Mouse (Mus musculus): ENCODE data around the gene Tbc1d22b. TPM values are rescaled to one million over a fixed set of nuclear protein-coding genes. Genes with fewer than 3 reads are reported as not detected.
"Not testable (repeated sequence)": the region's sequence is repeated elsewhere in the genome, so short reads cannot be mapped to it uniquely, and the experiment has no call there.

Tbc1d22b gene
- polyA plus RNA-seq, 1 experiment from 2014 or later = 24.6 TPM

DNA sequence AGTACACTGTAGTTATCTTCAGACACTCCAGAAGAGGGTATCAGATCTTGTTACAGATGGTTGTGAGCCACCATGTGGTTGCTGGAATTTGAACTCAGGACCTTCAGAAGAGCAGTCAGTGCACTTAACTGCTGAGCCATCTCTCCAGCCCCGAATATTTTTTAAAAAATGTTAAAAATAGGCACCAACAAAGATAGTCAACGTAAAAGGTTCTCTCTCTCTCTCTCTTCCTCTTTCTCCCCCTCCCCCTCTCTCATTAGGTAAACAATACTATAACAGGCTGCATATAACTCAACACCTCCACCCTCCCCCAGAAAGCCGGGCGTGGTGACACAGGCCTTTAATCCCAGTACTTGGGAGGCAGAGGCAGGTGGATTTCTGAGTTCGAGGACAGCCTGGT, 30.9 kb upstream of the Tbc1d22b start:
- not testable (repeated sequence) for H3K4me3 ChIP-seq; H3K27ac ChIP-seq; H3K36me3 ChIP-seq; H3K4me2 ChIP-seq (replicated peaks); H3K9ac ChIP-seq; H3K9me3 ChIP-seq (replicated peaks); H3K4me1 ChIP-seq; ATAC-seq (ENCODE audit: low FRiP score); H3K27me3 ChIP-seq
- WGBS = 95% methylated on average over 5 of the region's 5 CpGs

DNA sequence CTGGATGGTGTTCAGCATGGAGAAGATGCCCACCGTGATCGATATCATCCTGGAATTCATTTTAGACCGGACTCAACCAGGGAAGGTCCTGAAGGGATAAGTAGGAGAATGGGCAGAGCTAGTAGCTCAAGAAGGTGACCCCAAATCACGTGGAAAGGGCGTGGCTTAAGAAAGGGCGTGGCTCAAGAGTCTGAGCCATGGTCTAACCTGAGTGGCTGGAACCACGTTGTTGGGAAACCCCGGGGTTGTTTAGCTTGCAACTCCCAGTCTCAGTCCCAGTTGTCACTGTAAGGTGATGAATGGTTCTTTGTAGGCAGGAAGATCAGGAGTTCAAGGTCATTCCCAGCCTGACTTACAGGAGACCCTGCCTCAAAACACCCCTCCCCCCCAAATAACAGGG, 29.9 kb upstream of the Tbc1d22b start:
- Histone ChIP-seq H3K9me3 (replicated peaks) (no peaks in the 10 kb centered on the region), H3K4me1 (no peaks in the 10 kb centered on the region), H3K36me3 (no peaks in the 10 kb centered on the region), H3K27me3 (no peaks in the 10 kb centered on the region), H3K4me3 (no peak overlapping the region), H3K9ac (no peak overlapping the region), H3K27ac (no peak overlapping the region), H3K4me2 (replicated peaks) (no peak overlapping the region)
- 80% methylated on average over 8 of the region's 8 CpGs for WGBS
- ATAC-seq (ENCODE audit: low FRiP score) = no peak

DNA sequence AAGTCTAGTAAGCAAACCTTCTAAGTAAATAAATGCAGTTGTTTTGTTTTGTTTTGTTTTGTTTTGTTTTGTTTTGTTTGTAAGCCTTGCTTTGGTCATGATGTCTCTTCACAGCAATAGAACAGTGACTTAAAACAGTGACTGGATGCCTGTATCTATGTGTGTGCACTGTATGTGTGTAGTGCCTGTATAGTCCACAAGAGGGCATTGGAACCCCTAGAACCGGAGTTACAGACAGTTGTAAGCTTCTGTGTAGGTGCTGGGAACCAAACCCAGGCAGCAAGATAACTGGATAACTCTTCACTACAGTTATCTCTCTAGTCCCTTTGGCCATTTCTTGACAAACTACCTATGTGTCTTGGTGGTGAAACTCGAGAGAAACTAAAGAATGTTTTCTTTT, 24.0 kb upstream of the Tbc1d22b start:
- no peaks in the 10 kb centered on the region for H3K27me3 ChIP-seq
- H3K9me3 ChIP-seq (replicated peaks) = no peaks in the 10 kb centered on the region; the same call in 1 of the 2 replicates
- H3K27ac ChIP-seq = no peak overlapping the region
- no peak overlapping the region for H3K4me3 ChIP-seq
- no peak overlapping the region for H3K9ac ChIP-seq
- H3K36me3 ChIP-seq = no peaks in the 10 kb centered on the region
- 77% methylated on average over 2 of the region's 2 CpGs for WGBS
- no peak for ATAC-seq (ENCODE audit: low FRiP score)
- H3K4me2 ChIP-seq (replicated peaks) = no peak overlapping the region
- H3K4me1 ChIP-seq = no peaks in the 10 kb centered on the region

DNA sequence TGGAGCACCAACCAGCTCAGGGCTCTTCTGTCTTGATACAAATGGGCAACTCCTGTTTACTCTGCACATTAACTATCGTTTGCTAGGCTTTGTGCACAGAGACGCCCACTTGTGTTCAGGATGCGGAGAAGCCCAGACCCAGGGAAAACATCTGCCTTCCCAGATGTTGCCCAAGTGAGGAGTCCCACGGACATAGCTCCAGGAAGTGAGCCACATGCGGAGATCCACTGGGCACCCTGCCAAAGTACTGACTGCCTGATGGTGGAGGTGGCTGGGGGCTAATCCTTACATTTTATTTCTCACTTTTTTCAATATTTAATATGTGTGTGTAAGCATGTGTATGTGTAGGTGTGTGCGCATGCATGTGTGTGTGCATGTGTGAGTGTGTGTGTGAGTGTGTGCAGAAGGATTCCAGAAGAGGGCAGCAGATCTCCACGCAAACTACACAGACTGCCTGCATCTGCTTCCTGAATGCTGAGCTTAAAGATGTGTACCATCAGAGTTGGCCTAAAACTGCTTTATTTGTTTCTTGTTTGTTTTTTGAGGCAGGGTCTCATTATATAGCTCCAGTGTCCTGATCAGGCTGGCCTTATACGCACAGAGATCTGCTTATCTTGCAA, 20.9 kb upstream of the Tbc1d22b start:
- Histone ChIP-seq H3K36me3 (no peaks in the 10 kb centered on the region), H3K9ac (no peak overlapping the region), H3K4me1 (peaks cover 4% of the 10 kb centered on the region; the same call in 1 of the 2 replicates), H3K27me3 (no peaks in the 10 kb centered on the region), H3K27ac (no peak overlapping the region), H3K4me2 (replicated peaks) (no peak overlapping the region), H3K9me3 (replicated peaks) (no peaks in the 10 kb centered on the region; the same call in 1 of the 2 replicates), H3K4me3 (no peak overlapping the region)
- 88% methylated on average over 8 of the region's 8 CpGs for WGBS
- ATAC-seq (ENCODE audit: low FRiP score) = no peak

DNA sequence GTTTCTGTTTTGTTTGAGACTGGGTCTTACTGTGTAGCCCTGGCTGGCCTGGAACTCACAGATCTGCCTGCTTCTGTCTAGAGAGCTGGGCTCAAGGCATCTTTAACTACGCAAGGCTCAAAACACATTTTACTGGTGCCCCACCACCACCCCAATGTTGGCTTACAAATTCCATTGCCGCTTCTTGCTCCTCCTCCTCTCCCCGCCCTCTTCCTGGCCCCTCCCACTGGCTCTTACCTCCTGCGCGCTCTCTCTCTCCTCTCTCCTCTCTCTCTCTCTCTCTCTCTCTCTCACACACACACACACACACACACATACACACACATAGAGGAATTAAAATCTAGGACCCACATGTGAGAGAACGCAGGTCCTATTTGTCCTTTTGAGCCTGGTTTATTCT, 19.1 kb upstream of the Tbc1d22b start:
- no peak overlapping the region for H3K4me2 ChIP-seq (replicated peaks)
- no peak overlapping the region for H3K4me3 ChIP-seq
- H3K9me3 ChIP-seq (replicated peaks) = no peaks in the 10 kb centered on the region; the same call in 1 of the 2 replicates
- no peak overlapping the region for H3K27ac ChIP-seq
- no peak overlapping the region for H3K9ac ChIP-seq
- H3K27me3 ChIP-seq = no peaks in the 10 kb centered on the region
- no peak for ATAC-seq (ENCODE audit: low FRiP score)
- no peaks in the 10 kb centered on the region for H3K36me3 ChIP-seq
- peaks cover 4% of the 10 kb centered on the region; the same call in 1 of the 2 replicates for H3K4me1 ChIP-seq
- WGBS = 80% methylated on average over 6 of the region's 6 CpGs

DNA sequence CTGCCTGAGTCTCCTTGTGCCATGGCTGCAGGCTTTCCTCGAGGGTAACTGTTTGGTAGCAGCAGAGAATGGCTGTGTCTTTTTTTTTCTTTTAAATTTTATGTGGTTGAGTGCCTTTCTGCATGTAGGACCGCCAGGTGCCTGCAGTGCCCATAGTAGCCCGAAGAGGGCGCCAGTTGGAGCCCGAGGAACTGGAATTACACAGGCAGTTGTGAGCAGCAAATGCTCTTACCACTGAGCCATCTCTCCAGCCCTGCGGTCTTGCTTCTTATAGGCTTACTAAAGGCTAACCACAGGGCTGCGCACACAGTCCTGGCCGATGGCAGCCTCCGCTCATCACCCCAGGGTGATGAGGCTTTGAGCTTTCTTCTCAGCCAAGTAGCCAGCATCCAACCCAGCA, 18.3 kb upstream of the Tbc1d22b start:
- Histone ChIP-seq H3K4me3 (no peak overlapping the region), H3K36me3 (no peaks in the 10 kb centered on the region), H3K4me2 (replicated peaks) (no peak overlapping the region), H3K9ac (no peak overlapping the region), H3K9me3 (replicated peaks) (no peaks in the 10 kb centered on the region), H3K27me3 (no peaks in the 10 kb centered on the region), H3K27ac (no peak overlapping the region), H3K4me1 (peaks cover 4% of the 10 kb centered on the region; the same call in 1 of the 2 replicates)
- WGBS = 75% methylated on average over 9 of the region's 9 CpGs
- ATAC-seq (ENCODE audit: low FRiP score) = no peak

DNA sequence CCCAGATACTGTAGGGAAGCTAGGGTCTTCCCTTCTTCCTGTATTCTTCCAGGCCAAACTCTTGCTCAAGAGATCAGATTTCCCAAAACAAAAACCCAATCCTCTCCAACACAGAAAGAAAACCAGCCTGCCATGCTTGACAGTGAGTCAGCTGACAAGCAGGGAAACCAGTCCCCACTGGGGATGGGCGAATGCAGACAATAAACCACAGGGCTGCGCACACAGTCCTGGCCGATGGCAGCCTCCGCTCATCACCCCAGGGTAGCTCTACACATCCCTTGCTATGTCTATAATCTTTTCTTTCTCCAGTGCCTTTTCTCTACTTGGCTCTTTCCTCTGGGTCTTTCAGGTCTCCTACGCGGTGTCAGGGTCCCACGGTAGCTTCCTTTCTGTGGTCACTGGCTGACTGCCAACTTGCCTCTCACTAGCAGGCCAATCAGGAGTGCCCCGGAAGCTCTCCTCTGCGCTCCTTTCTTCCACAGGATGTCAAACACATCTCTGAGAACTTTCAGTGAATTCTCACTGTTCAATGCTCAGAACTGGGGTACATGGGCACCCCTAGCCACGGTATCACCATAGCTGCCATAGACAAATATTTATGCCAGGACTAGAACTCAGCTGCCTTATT, 17.7 kb upstream of the Tbc1d22b start:
- no peak overlapping the region for H3K4me2 ChIP-seq (replicated peaks)
- H3K27me3 ChIP-seq = no peaks in the 10 kb centered on the region
- H3K36me3 ChIP-seq = no peaks in the 10 kb centered on the region
- WGBS = 61% methylated on average over 10 of the region's 10 CpGs
- no peak for ATAC-seq (ENCODE audit: low FRiP score)
- peaks cover 4% of the 10 kb centered on the region; the same call in 1 of the 2 replicates for H3K4me1 ChIP-seq
- no peak overlapping the region for H3K4me3 ChIP-seq
- no peaks in the 10 kb centered on the region for H3K9me3 ChIP-seq (replicated peaks)
- H3K27ac ChIP-seq = no peak overlapping the region
- no peak overlapping the region for H3K9ac ChIP-seq

DNA sequence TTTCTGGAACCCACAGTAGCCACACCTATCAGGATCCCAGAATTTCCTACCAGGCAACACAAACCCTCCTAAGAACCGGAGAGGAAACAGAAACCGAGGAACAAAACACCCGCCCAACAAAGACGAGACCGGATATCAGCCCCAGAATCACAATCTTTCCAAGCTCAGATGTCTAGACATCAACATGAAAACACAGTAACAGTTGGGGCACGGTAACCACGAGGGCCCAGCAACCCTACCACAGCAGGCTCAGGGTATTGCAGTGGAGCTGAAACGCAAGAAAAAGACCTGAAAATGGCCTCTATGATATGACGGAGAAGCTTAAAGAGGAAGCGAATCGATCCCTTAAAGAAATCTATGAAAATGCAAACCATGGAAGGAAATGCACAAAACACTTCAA, 15.7 kb upstream of the Tbc1d22b start:
- Histone ChIP-seq H3K4me1 (peaks cover 4% of the 10 kb centered on the region; the same call in 1 of the 2 replicates), H3K4me2 (replicated peaks) (no peak overlapping the region), H3K9me3 (replicated peaks) (no peaks in the 10 kb centered on the region), H3K27ac (no peak overlapping the region), H3K9ac (no peak overlapping the region), H3K4me3 (no peak overlapping the region), H3K36me3 (no peaks in the 10 kb centered on the region), H3K27me3 (no peaks in the 10 kb centered on the region)
- 93% methylated on average over 11 of the region's 11 CpGs for WGBS
- no peak for ATAC-seq (ENCODE audit: low FRiP score)

DNA sequence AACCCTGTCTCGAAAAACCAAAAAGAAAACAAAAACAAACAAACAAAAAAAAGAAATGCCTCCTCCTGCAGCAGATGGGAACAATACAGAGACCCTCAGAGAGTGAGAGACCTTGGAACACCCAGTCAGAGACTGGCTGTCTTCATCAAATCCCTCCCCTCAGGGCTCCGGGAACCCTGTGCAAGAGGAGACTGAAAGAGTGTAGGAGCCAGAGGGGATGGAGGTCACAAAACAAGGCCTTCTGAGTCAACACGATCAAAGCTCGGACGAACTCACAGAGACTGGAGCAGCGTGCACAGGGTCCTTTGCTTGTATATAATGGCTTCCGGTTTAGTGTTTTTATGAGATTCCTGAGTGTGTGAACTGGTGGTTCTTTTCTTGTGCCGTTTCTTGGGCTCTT, 9.2 kb upstream of the Tbc1d22b start:
- H3K9me3 ChIP-seq (replicated peaks) = no peaks in the 10 kb centered on the region
- 88% methylated on average over 8 of the region's 8 CpGs for WGBS
- no peak overlapping the region for H3K4me2 ChIP-seq (replicated peaks)
- H3K4me3 ChIP-seq = no peak overlapping the region
- no peaks in the 10 kb centered on the region for H3K4me1 ChIP-seq
- no peaks in the 10 kb centered on the region for H3K36me3 ChIP-seq
- no peak overlapping the region for H3K27ac ChIP-seq
- H3K9ac ChIP-seq = no peak overlapping the region
- ATAC-seq (ENCODE audit: low FRiP score) = no peak
- no peaks in the 10 kb centered on the region for H3K27me3 ChIP-seq

DNA sequence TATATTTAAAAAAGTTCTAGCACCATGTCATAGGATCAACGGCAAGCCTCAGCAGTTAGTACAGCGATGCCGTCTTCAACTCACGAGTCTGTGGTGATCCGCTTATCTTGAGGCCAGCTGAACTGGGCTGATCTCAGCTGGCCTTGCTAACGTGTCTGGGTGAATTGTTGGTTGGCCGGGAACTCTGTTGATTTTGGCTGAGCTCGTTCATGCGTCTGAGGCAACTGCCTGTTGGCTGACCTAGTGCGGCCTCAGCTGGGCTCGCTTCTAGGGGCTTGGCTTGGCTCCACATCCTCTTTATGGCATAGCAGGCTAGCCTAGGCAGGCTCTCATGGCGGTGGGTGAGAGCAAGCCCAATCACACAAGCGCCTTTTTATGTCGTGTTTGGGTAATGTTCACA, 8.2 kb upstream of the Tbc1d22b start:
- Histone ChIP-seq H3K4me1 (no peaks in the 10 kb centered on the region), H3K27ac (no peak overlapping the region), H3K36me3 (no peaks in the 10 kb centered on the region), H3K9me3 (replicated peaks) (no peaks in the 10 kb centered on the region), H3K4me3 (no peak overlapping the region), H3K9ac (no peak overlapping the region), H3K27me3 (no peaks in the 10 kb centered on the region), H3K4me2 (replicated peaks) (no peak overlapping the region)
- WGBS = 78% methylated on average over 14 of the region's 14 CpGs
- no peak for ATAC-seq (ENCODE audit: low FRiP score)

DNA sequence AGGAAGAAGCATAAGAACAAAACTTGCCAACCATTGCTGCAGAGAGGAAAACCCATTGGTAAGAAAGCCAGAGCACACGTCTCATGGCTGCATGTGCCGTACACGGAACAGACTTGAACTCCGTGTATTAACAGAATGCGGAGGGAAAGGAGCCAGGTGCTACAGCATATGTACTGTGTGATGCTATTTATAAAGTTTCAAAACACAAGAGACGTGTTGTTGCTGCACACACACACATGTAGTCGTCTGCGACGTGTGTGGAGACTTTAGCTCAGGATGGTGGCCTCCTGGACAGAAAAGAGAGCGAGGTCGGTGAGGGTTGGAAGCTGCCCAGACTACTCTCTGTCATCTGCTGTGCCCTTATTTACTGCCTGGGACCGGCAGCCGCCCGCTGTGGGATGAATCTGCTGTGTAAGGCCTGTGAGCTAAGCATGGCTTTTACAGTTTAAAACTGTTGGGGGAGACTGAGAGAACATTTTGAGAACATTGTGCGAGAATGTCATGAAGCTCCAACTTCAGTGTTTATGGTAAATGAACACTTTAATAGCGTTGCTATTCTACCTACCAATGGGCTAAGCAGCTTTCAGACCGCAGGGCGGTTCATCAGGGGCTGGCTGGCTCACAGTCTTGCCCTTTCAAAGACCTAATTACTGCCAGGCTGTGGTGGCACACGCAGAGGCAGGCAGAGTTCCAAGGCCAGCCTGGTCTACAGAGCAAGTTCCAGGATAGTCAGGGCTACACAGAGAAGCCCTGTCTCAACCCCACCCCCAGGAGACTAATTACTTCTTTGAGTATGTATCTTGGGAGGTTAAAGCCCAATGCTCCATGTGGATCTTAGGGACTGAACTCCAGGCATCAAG, 6.5 kb upstream of the Tbc1d22b start:
- 93% methylated on average over 19 of the region's 19 CpGs for WGBS
- Histone ChIP-seq H3K27ac (no peak overlapping the region), H3K9ac (no peak overlapping the region), H3K4me2 (replicated peaks) (no peak overlapping the region), H3K4me1 (no peaks in the 10 kb centered on the region), H3K36me3 (no peaks in the 10 kb centered on the region), H3K4me3 (no peak overlapping the region), H3K9me3 (replicated peaks) (no peaks in the 10 kb centered on the region), H3K27me3 (no peaks in the 10 kb centered on the region)
- ATAC-seq (ENCODE audit: low FRiP score) = no peak

DNA sequence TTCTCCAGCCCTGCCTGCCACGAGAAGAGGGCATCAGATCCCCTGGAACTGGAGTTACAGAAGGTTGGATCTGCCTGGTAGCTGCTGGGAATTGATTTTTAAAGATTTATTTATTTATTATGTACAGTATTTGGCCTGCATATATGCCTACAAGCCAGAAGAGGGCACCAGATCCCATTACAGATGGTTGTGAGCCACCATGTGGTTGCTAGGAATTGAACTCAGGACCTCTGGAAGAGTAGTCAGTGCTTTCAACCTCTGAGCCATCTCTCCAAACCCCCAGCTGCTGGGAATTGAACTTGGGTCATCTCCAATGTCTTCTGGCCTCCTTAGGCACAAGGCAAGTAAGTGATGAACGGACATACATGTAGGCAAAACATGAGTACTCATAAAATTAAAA, 5.5 kb upstream of the Tbc1d22b start:
- 85% methylated on average over 2 of the region's 2 CpGs for WGBS
- H3K27ac ChIP-seq = no peak overlapping the region
- no peak for ATAC-seq (ENCODE audit: low FRiP score)
- H3K4me3 ChIP-seq = no peak overlapping the region
- no peak overlapping the region for H3K4me2 ChIP-seq (replicated peaks)
- H3K9ac ChIP-seq = no peak overlapping the region
- H3K27me3 ChIP-seq = no peaks in the 10 kb centered on the region
- 0 out of 2 replicates have a peak, but pooled peaks cover under 1% of the 10 kb centered on the region for H3K4me1 ChIP-seq
- no peaks in the 10 kb centered on the region for H3K9me3 ChIP-seq (replicated peaks)
- H3K36me3 ChIP-seq = no peaks in the 10 kb centered on the region

All from hindbrain, embryonic 12.5 days (tissue).